Mouse (Mus musculus) small intestine, adult 2 months (tissue): ENCODE results near the gene Dhx40.

Experiments used
- CTCF ChIP-seq: fragments of 200-500 bp; IDR thresholded peaks from 2 replicates; pipeline ENCODE4 v1.5.1; 2012; ENCODE audit warnings: low read depth, mild to moderate bottlenecking, control low read depth, inconsistent platforms, low read length, moderate library complexity, mixed read lengths; ENCODE audit not compliant: insufficient replicate concordance, insufficient read length; ENCODE audit errors: extremely low read depth
- POLR2A ChIP-seq: fragments of 200-500 bp; IDR thresholded peaks from 2 replicates; pipeline ENCODE4 v1.6.1; 2012; ENCODE audit warnings: low read depth, mild to moderate bottlenecking, control low read depth, inconsistent platforms, low read length, moderate library complexity

DNA sequence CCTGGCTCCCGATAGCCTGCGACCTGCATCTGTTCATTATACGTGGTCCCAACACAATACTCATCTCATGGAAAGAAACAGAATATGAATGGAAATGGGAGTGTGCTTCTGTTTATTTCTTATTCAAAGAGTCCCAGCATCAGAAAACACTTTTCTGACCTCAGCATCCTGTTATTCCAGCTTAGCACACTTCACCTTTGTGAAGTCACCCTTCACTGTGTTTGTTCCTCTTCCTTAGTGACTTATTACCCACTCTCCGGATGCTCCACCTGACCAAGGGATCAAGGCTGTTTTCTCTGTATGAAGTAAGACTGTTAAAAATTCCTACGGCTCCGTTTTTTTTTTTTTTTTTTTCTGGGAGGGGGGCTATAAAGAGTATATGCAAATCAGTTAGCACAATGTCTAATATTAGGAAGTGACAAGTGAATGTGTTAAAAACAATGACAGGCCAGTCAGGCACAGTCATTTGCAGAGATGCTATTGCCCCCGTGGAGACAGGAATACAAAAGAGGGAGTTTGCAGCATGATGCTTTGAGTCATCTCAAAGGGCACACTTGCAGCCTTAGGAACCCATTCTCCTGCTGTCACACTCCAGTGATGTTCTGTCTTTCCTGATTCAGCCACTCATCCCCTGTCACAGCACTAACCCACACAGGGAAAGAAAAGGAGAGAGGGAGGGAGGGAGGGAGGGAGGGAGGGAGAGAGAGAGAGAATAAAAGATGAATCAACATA is 32.3 kb upstream of the Dhx40 start:
- no peak for TF ChIP-seq CTCF
- TF ChIP-seq POLR2A = no peak
